Mouse (Mus musculus) kidney, adult 18-20 months (tissue): ENCODE data around the gene Rnf214.

ENCODE experiments used
- DNase-seq: peaks from one replicate; pipeline ENCODE4 v3.0.0; 2021

The Rnf214 gene

DNA sequence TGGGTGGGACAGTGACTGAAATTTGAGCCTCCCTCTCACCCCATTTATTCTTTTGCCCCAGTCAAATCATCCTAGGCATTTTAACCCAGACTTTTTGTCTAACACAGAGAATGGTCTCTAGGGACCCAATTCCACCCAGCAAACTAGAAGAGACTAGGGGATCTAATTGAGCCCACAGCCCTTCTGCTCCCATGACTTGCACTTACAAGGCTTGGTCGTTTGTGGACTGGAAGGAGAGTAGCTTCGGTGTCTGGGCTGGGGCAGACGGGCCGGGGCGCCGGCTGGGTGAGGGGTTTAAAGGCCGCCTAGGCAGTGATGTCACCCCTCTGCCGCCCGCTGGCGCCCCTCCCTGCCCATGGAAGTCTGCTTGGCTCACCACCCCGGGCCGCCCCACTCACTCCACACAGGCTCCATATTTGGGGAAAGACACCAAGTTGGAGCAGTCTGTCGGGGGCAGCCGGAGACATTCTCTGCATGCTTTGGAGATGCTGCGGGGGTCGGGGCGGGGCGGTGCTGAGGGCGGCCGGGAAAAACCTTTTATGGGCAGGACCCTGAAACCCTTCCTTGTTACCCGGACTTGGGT is 29.0 kb upstream of the Rnf214 start, which contains the start of gene Tagln:
Gene Tagln (minus strand): TSS at position 431 of the 583 bp plus-strand sequence.
- DNase-seq = no peak

DNA sequence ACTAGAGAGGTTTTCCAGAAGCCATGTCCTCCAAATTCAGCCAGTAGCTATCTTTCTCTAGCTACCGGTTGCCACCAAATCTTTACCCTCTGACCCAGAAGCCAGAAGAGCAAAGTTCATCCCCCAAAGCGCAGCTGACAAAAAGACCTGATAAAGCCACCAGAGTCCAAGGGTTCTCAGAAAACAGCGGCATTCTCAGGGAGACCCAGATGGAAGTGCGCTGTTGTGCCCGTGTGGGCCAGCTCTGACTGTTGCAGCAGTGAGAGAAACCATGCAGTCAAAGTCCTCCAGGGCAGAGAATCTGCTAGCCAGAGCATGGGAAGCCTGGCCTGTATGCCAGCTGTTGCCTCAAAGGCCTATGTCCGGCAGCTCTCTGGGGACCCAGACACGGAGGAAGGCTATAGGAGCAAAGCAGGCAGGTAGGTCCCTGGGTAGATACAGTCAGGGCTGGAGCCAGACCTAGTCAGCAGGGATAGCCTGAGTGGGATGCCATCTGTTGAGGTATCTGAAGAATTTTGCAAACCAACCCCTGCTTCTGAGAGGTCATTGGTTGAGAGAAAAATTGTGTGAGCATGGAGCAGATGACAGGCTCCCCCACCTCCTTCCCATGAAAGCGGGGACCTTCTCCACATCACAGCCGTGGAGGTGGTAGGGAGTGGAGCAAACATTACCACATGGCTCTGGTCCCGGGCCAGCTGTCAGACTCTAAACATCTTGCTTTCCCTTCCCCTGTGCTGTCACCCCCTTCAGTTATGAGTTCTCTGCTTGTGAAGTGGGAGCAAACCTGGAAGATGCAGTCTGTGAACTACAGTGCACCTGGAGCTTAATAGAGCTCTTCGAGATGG is 26.1 kb upstream of the Rnf214 start:
- peak; percentile 45 for DNase-seq

DNA sequence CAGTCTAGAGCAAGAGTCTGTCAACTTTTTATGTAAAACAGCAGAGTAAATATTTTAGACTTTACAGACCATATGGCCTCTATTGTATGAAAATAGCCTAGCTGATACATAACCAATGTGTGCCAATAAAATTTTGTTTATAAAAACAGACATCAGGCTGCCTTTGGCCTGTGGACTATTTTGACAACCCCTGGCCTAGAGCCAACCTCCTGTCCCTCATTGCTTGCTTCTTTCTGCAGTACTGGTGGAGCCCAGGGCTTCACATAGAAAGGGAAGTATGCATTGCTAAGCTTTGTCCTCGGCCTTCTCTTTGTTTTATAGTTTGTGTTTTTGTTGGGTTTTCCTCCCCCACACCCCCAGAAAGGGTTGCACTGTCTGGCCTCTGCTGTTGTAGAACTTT is 25.2 kb upstream of the Rnf214 start:
- DNase-seq = no peak

DNA sequence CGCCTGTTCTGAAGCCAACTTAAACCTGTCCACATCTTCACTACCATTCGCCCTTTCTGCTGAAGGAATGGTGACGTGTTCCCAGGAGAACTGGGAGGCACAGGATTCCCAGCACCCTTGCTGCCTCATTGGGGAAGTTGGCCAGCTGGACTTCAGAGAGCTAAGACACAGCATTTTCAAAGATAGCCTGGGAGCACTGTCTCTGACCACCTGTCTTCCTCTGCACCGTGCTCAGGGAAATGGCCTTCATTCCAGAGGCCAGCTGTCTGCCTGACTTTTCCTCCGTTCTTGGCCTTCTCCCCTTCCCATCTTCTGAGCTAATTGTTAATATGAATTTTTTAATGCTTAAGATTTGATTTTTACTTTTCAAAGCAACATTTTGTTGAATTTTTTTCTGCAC is 22.6 kb upstream of the Rnf214 start:
- DNase-seq = no peak

DNA sequence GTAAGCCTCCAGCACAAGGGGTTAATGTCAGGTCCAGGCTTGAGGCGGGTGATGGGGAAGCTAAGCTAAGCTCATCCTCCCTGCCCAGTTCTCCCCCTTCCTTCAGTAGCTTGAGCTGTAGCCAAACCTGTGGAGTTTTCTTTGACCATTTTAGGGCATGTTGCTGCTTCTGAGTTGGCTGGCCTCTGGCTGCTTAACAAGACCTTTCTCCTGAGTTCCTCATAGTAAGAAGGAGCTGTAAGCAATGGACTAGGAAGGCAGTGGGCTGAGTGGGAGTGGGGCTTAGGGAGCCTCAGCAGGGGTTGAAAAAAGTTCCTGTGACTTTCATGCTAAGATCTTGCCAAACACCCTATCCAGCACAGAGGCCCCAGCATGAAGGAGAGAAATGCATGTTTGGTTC is 13.2 kb upstream of the Rnf214 start:
- no peak for DNase-seq

DNA sequence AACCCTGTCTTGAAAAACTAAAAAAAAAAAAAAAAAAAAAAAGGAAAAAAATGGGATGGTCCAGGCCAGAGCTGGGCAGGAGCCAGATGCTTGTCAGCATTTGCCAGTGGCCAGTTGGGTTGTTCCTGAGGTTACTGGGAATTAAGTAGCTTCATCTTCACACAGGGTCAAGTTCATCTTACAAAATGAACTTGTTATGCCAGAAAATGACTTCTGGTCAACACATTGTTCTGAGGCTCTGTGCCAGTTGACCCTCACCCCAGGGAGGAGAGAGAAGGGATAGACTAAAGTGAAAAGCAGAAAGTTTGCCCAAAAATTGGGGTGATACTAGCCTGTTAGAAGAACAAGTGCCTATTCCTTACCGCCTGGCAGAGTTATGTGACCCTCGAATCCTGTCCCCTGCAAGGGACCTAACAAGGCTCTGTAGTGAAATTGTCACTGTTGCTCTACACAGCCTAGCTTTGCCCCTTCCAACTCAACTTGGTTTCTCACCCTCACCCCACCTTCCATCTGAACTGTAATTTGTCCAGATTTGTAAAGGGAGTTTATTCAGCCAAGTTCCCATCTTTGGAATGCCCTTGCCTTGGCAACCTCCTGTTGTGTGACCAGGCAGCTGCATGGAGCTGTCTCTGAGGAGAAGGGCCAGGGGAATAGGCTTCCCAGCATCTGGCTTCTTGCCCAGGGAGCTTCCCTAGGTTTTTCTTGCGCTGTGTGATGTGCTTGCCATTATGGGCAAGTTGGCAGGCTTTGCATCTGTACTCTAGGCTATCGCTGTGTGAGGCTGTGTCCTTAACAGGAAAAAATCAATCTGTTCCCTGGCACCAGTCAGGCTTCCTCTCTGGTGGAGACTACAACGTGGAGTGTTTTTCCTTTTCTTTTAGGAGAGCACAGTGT is 10.6 kb upstream of the Rnf214 start:
- DNase-seq = peak; percentile 55

DNA sequence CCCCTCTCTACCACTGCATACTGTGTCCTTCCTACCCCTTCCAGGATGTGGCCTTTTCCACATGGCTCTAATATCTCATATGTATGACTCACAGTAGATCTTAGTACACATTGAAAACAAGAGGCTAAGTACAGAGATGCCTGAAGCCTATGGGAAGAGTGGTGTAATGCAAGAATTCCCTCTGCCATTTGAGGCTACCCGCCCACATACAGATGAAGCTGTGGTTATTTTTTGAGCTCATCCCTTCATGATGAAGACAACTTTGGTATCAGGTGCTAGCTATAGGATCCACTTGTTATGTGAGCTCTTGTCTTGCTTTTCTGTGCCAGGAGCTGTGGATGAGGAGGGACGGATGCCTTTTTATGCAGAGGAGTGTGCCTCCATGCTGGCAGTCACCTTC is 8.9 kb upstream of the Rnf214 start:
- DNase-seq = no peak

DNA sequence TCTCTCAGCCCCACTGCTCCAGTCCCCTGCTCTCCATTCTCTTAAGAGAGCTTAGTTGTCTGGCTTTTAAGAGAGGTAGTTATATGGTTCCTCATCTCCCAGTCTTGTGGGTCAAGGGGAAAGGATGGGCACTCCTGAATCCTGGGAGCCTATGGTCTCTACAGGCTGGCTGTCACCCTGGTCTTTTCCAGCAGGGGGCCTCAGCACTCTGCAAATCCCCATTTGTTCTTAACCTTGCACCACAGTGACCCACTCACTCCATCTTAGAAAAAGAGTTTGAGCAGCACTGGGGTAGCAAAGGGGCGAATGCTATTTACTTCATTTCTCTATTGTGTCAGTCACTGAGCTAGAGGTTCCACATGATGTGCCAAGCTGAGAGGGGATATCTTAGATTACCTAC is 5.0 kb upstream of the Rnf214 start:
- DNase-seq = peak; percentile 72

DNA sequence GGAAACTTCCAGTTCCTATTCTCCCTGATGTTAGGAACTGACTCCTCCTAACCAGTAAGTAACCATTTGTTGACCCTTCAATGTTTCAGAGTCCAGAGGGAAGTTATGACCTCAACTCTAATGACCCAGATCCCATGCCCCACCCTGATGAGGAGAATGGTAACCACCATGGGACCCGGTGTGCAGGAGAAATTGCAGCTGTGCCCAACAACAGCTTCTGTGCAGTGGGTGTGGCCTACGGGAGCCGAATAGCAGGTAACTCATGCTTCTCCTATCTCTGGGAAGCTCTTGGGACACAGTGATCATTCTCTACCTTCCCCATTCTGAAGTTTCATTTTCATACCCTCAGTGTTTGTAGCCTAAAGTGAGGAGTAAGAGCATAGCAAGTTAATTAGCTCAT is 4.3 kb upstream of the Rnf214 start:
- DNase-seq = no peak

DNA sequence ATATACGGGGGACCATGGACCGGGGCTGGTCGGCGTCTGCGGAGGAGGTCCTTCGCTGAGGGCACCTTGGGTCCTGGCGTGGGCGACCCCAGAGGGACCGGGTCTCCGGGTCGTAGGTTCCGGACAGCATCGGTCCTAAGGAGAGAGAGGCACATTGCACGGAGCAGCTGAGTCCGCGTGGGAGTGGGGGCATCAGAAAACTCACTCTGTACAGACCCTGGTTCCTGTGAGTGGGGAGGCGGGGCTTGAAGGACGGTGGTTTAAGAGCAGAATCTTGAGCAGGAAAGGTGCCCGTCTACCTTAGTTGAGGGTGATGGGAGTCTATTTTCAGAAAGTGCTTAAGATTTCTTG is 342 bp upstream of the Rnf214 start:
- DNase-seq = no peak

DNA sequence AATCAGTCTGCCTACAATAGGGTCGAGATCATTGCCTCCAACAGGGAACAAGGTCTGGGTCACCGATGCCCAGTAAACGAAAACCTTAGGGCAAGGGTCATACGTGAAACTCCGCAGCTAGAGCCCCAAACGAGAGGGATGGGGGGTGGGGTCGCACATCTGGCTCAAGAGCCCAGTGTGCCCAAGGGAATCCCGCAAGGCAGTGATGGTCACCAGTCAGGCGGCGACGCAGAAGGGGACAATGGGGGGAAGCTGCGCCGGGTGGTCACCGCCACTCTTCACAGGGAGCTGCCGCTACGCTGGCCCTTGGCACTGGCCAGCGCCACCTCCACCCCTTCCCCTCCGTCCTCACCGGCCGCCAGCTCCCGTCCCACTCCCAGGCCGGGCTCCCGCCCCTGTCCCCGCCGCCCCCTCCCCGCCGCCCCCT is 887 bp downstream of the Rnf214 start:
- DNase-seq = peak; percentile 32

DNA sequence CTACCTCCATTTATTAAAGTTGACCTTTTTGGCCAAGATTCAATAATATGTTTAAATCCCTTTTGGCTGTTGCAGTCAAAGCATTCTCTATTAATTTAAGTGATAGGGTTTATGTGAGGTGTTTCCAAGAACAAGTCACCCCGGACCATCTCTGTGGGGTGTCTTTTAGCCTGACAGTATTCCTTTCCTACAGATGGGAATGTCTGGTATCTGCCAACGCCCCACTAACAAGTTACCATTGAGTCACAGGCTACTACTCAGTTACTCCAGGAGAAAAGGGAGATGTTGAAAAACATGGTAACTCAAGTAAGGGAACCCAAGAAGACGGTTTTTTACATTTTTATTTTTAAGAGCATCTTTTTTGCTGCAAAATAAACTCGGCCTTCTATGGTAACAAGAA is 1.5 kb downstream of the Rnf214 start:
- no peak for DNase-seq

DNA sequence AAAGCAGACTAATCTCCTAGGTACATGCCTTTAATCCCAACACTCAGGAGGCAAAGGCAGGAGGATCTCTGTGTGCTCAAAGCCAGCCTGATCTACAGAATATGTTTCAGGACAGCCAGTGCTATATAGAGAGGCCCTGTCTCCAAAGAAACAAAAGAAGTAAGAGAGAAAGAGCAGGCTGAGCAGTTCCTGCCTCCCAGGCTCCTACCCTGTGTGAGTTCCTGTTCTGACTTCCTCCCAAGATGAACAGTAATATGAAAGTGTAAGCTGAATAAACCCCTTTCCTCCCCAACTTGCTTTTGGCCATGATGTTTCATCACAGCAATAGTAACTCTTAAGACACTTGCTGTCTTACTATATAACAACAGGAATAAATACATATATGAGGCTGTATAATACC is 13.0 kb downstream of the Rnf214 start:
- no peak for DNase-seq

DNA sequence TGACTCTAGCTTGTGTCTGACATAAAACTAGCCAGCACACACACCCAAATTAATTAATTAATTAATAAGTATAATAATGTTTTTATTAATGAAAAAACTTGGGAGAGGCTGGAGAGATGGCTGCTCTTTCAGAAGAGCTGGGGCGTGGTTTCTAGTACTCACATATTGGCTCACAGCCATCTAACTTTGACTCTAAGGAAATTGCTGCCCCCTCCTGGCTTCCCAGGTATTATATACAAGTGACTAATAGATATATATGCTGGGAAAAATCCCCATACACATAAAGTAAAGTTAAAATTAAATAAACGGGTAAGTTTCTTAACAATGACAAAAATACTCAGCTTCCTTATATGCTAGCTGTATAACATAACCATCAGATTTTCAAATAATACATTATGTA is 28.8 kb downstream of the Rnf214 start:
- DNase-seq = peak; percentile 18

DNA sequence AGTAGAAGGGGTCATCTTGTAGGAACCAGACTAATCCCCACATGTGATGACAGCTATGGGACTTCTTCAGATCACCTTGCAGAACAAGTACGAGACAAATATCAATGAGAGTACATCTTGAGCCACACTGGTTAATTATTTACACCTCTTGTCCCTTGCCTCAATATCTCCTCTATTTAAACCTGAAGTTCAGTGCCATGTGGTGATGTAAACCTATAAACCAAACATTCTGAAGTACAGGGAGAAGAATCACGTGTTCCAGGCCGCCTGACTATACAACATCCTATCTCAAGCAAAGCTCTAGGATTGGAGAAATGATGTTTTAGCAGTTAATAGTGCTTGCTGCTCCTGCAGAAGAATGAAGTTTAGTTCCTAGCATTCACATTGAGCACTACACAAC is 36.4 kb downstream of the Rnf214 start:
- no peak for DNase-seq

DNA sequence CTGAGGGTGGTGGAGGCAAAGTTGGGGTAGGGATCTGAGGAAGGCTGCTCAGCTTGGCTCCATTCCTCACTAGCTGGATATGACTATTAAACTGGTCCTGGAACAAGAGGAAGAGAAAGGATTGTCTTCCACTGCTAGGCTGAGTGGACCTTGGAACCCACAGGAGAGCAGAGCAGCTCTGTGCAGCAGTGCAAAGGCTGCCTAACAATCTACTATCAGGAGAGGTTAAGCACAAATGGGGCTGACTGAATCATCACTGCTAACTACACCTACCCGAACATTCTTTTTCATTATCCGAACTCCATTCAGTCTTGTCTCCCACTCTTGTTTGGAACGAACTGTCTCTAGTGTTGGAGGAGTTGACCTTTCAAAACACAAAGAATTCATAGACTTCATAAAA is 37.5 kb downstream of the Rnf214 start:
- no peak for DNase-seq

DNA sequence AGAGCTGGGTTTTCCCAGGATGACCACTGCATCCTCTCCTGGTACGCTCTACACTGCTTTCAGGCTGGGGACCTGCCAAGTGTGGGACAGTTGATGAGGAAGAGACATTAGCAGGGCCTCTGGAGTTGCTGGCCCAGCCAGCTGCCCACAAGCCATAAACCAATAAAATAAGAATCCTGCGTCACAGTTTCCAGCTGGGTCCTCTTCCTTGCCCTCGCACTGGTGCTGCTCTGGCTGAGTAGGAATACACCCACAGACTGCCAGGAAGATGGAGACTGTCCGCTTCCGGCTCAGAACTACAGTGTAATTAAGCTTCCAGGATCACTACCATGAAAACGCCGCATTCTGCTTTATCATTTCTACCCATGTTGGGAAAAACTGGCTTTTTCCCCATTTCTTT is 44.9 kb downstream of the Rnf214 start:
- no peak for DNase-seq

DNA sequence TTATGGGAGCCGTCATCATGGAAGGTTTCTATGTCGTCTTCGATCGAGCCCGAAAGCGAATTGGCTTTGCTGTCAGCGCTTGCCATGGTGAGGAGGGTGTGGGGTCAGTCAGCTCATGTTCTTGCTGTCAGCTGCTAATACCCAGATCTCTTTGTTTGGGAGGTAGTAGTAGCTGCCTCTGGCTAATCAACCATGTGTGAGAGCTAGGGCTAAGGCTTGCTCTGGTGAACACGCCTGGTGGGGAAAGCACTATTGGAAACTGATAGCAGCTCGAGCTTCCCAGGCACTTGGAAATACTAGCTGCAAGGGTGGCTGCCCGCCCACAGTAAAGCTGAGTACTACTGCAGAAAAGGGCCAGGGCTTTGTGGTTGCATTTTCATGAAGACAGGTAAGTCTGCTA is 47.3 kb downstream of the Rnf214 start:
- no peak for DNase-seq

DNA sequence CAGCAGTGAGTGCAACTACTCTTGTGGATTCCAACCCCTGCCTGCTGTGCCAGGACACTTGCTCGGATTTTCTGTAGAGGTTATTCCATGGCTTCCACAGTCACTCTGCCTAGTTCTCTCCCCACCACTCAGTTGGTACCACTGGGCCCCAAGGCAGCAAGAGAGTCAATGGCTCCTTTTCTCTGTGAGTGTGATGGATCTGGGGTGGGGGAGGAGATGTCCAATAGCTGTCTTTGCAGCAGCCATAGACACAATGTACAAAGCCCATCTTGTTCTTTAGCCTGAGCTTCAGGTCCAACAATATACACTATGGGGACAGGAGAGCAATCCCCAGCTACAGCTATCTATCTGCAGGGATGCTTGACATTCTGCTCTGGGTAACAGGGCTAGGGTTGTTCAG is 52.6 kb downstream of the Rnf214 start:
- no peak for DNase-seq

DNA sequence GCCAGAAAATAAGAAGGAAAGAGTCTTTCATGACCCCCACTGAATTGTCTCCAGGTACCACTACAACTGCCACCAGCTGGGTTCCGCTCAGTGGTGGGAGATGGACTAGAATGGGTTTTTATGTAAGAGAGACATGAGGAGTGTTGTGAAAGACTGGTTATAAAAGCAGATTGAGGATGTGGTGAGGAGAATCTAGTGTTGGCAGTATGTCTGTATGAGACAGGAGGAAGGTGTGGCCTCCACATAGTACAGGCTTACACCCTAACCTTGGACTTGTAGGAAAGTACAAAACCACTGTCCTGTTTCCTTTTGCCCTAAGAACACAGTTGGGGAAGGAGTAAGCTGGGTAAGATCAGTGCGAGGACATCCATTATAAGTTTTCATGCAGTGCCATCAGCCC is 53.0 kb downstream of the Rnf214 start:
- no peak for DNase-seq

DNA sequence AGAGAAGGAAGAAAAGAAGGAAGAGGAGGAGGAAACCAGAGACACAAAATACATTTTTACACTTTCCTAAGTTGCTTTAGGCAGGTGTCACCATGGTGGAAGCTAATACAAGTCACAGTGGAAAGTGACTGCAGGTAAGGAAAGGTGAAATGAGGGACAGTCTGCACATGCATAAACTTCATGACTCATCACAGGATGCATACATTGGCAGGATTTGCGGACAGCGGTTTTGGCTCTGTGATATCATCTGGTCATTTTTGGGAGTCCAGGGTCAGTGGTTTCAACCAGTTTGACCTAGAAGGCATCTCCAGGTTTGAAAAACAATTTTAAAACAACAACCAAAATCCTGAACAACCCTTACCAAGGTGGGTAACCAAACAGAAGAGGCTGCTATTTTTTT is 54.9 kb downstream of the Rnf214 start:
- DNase-seq = no peak

DNA sequence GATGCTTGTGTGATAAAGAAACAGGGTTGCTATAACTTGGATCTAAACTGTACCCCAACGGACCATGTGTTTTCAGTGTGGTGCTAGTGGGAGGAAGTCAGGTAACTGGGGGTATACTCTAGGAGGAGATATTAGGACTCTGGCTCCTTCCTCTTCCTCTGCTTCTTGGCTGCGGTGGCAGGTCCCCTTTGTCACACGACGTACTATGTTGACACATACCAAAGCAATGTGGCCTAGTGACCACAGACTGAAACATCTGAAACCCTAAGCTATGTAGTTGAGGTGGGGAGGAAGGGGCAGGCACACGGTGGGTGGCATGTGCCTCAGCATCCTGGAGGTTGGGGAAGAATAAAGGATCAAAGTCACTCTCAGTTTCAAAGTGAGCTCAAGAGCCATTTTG is 55.4 kb downstream of the Rnf214 start:
- DNase-seq = no peak

DNA sequence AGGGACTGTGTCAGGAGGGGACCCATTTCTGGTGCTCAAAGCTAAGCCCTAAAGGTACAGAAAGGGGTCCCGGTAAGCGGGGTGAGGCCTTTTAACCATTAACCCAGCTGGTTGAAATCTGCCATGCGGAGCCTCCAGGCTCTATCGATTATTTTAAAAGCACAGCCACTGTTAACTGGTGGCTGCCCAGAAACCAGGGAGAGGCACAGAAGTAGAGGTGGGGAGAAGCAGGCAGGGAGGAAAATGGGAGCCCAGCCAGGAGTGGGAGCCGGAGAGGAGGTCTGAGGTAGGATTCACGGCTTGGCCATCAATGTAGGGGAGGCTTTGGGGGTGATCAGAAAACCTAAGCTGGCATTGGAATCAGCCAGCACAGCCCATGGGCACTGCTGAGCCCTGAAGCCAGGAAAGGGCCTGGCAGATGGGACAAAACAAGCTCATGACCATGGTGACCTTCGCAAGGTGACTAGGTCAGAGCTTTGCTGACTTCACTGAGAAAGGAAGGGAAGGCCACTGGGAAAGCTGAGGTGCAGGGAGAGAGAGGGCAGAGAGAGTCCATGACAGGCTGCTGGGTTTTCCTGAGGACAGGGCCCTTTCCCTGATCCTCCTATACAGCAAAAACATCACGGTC is 56.1 kb downstream of the Rnf214 start:
- DNase-seq = no peak
